Mouse (Mus musculus) embryonic facial prominence, embryonic 13.5 days (tissue): ENCODE results near the gene Chek1. TPM values are rescaled to one million over a fixed set of nuclear protein-coding genes. Genes with fewer than 3 reads are reported as not detected.

Experiments used
- ATAC-seq: fragments of 200-750 bp; cut with Nextera tagmentation; 2 replicates; pipeline ENCODE4 v1.8.0; 2017; ENCODE audit warnings: low read depth; ENCODE audit not compliant: insufficient number of reproducible peaks, insufficient read depth, low FRiP score, low TSS enrichment
- H3K27ac ChIP-seq: fragments of 300-500 bp; sonication (generic); 2 replicates; pipeline ENCODE4 v1.5.1; 2015; ENCODE audit warnings: moderate library complexity, mild to moderate bottlenecking, inconsistent platforms
- H3K27me3 ChIP-seq: fragments of 300-500 bp; sonication (generic); 2 replicates; pipeline ENCODE4 v1.6.1; 2015; ENCODE audit warnings: mild to moderate bottlenecking, inconsistent platforms
- H3K36me3 ChIP-seq: fragments of 300-500 bp; sonication (generic); 2 replicates; pipeline ENCODE4 v1.6.1; 2015; ENCODE audit warnings: mild to moderate bottlenecking, inconsistent platforms
- H3K4me1 ChIP-seq: fragments of 300-500 bp; sonication (generic); 2 replicates; pipeline ENCODE4 v1.6.1; 2015; ENCODE audit warnings: inconsistent platforms
- H3K4me2 ChIP-seq: fragments of 300-500 bp; sonication (generic); 2 replicates; pipeline ENCODE4 v1.6.1; 2015; ENCODE audit warnings: moderate library complexity, mild to moderate bottlenecking, inconsistent platforms
- H3K4me3 ChIP-seq: fragments of 300-500 bp; sonication (generic); 2 replicates; pipeline ENCODE4 v1.5.1; 2015; ENCODE audit warnings: mild to moderate bottlenecking, inconsistent platforms
- H3K9ac ChIP-seq: fragments of 300-500 bp; sonication (generic); 2 replicates; pipeline ENCODE4 v1.6.1; 2015; ENCODE audit warnings: mild to moderate bottlenecking, inconsistent platforms
- H3K9me3 ChIP-seq: fragments of 300-500 bp; sonication (generic); 2 replicates; pipeline ENCODE4 v1.6.1; 2016; ENCODE audit warnings: inconsistent platforms
- WGBS: fragments of 180-500 bp; shearing (Covaris S2); methylation state at CpG from one replicate; pipeline ENCODE4 v1.1.7; 2015; ENCODE audit warnings: mixed read lengths; 5-methylcytosine and 5-hydroxymethylcytosine counted together
- polyA plus RNA-seq: library from polyadenylated mRNA; unstranded; fragments of >200 nt; fragmentation: Nextera tagmentation; extraction: Ambion mirVana; gene quantifications from 2 replicates; pipeline ENCODE4 v1.2.1, GENCODE M21; 2015

The Chek1 gene
- polyA plus RNA-seq, 1 experiment from 2014 or later: 47.9 TPM

DNA sequence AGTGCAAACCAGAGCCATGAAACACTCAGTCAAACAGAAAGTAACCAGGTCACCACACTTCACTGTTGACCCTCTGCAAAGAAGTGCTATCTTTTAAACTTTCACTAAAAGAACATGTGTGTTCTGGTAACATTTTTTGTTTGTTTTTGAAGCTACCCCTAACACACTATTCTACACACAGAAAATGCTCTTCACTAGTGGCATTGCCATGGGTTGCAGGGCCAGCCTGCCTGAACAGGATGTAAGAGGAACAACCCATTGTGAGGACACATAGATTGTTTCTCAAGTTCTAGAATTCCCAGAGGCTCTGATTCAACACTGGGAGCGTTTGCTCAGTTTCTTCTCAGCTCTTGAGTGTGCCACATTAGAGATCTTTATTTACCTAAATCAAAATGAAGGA is 33.9 kb downstream of the Chek1 start, which contains the start of gene Acrv1:
Acrv1 (plus strand) TSS at position 301 of the 400 bp plus-strand sequence.
- 69% methylated on average over 1 of the region's 1 CpGs for WGBS
- no peak for ATAC-seq
- Histone ChIP-seq H3K9me3 (no peaks in the 10 kb centered on the region), H3K4me3 (no peak within 1 kb of the TSS), H3K9ac (no peak within 1 kb of the TSS), H3K4me1 (no peaks in the 10 kb centered on the region), H3K27ac (no peak within 1 kb of the TSS), H3K36me3 (no peaks in the 10 kb centered on the region), H3K27me3 (no peaks in the 10 kb centered on the region), H3K4me2 (no peak within 1 kb of the TSS)

DNA sequence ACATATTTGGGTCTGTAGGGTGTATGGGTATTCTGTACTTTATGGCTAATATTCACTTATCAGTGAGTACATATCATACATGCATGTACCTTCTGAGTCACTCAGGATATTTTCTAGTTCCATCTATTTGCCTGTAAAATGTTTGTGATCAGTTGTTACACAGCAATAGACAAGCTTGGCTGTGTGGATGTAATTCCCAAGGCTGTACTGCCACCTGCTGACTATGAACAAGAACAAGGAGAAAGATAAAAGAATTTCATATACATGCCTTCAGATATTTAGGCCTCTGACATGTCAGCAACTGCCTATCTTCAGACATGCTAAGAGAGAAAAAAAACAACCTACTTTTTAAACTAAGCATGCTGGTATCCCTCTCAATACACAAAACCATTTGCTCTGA is 39.5 kb downstream of the Chek1 start:
- no peak overlapping the region for H3K4me2 ChIP-seq
- H3K9me3 ChIP-seq: no peaks in the 10 kb centered on the region
- no peaks in the 10 kb centered on the region for H3K36me3 ChIP-seq
- no peak overlapping the region for H3K4me3 ChIP-seq
- H3K9ac ChIP-seq: no peak overlapping the region
- no peak for ATAC-seq
- H3K27me3 ChIP-seq: no peaks in the 10 kb centered on the region
- H3K4me1 ChIP-seq: no peaks in the 10 kb centered on the region
- H3K27ac ChIP-seq: no peak overlapping the region

DNA sequence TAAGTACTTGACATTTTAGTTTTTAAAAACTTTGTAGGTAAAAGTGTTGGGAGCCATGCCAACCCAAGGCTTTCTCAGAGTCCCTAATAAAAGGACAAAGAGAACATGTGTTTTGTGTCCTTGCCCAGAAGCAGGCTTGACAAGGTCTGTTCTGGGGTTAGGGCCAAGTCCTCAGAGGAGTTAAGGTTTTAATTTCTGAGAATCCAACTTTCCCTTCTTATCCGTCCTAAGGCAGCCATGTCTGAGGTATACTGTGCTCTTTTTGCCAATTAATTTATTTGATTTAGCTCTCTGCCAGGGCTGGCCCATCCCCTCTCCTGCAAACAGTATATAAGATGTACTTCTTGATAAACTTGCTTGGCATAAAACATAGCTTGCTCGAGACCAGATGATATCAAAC is 45.4 kb downstream of the Chek1 start:
- WGBS: 58% methylated on average over 2 of the region's 2 CpGs
- no peaks in the 10 kb centered on the region for H3K27me3 ChIP-seq
- H3K36me3 ChIP-seq: no peaks in the 10 kb centered on the region
- H3K9me3 ChIP-seq: no peaks in the 10 kb centered on the region
- H3K4me2 ChIP-seq: no peak overlapping the region
- no peak overlapping the region for H3K4me3 ChIP-seq
- H3K4me1 ChIP-seq: no peaks in the 10 kb centered on the region
- no peak overlapping the region for H3K9ac ChIP-seq
- no peak overlapping the region for H3K27ac ChIP-seq
- no peak for ATAC-seq

Other genes with a start within 250 kb of the Chek1 start
- gene Gm5615, start 185.1 kb downstream of the Chek1 start, polyA plus RNA-seq: not detected in 2 replicates
- gene Gm17689, start 144.4 kb downstream of the Chek1 start, polyA plus RNA-seq: not detected in 2 replicates
- gene A630095E13Rik, start 83.7 kb downstream of the Chek1 start, polyA plus RNA-seq: not detected in 2 replicates
- gene Acrv1, start 33.8 kb downstream of the Chek1 start, polyA plus RNA-seq: not detected in 2 replicates
- gene Stt3a, start 40.6 kb upstream of the Chek1 start, polyA plus RNA-seq: 239 and 241 TPM in 2 replicates
- 119 TPM in 2 replicates for gene Ei24, start 70.3 kb upstream of the Chek1 start, polyA plus RNA-seq
- 80.5 and 80.9 TPM in 2 replicates for gene Fez1, start 94.8 kb upstream of the Chek1 start, polyA plus RNA-seq